ENCODE assay signal across 8 mouse cellular contexts in genomic region chr14:31435018-31435915, GRCm38 (mm10). TPM values are rescaled to one million over a fixed set of nuclear protein-coding genes. Genes with fewer than 3 reads are reported as not detected.
A peak's percentile ranks its signal among the peaks of the same experiment; 100 is the strongest.
DNase-seq lines count a peak whose midpoint lies in the region; ATAC-seq and TF ChIP-seq lines count a peak whose summit lies in the region.

No protein-coding gene starts in this region.

- no peak for TF ChIP-seq CTCF in CH12.LX (conservative IDR thresholded peaks at IDR 0.05 in 1 of 2, IDR thresholded peaks at IDR 0.05 in 1 of 2; ENCODE audit: low read depth in 2 of 2, low read length in 2 of 2)
- TF ChIP-seq CTCF in thymus, adult 2 months (IDR thresholded peaks at IDR 0.05; ENCODE audit: borderline replicate concordance, control insufficient read depth, extremely low read depth, insufficient read depth, low read length, poor library complexity): no peak

- H3K4me2 ChIP-seq in CH12.LX (ENCODE audit: insufficient read depth, low read depth, poor library complexity, severe bottlenecking): peak overlapping the region; percentile 48
- peak overlapping the region; percentile 98 for H3K4me2 ChIP-seq in heart, embryonic 16.5 days (ENCODE audit: low read depth, low read length)
- H3K4me2 ChIP-seq in midbrain, embryonic 14.5 days (ENCODE audit: low read length): peak overlapping the region; percentile 68

- no peak for TF ChIP-seq POLR2A in CH12.LX (IDR thresholded peaks at IDR 0.05; ENCODE audit: low read depth, low read length)
- no peak for TF ChIP-seq POLR2A in thymus, adult 2 months (IDR thresholded peaks at IDR 0.05; ENCODE audit: control insufficient read depth, extremely low read depth, insufficient read depth, low read length, poor library complexity)

- 1% methylated on average over 53 of the region's 53 CpGs for WGBS in heart, embryonic 16.5 days
- under 1% methylated on average over 53 of the region's 53 CpGs for WGBS in midbrain, embryonic 14.5 days
- 4% methylated on average over 53 of the region's 53 CpGs for WGBS in thymus, adult 2 months

- TF ChIP-seq EP300 in CH12.LX (IDR thresholded peaks at IDR 0.05; ENCODE audit: low read length): no peak

- H3K79me2 ChIP-seq in CH12.LX (replicated peaks; ENCODE audit: control insufficient read depth, extremely low read depth, insufficient read depth, poor library complexity, severe bottlenecking): peaks cover 52% of the 10 kb centered on the region

- in situ Hi-C loops in CH12.LX (cut with MboI; ENCODE audit: low pct_ligation_motif_present, low pct_unique_long_range_greater_than_20kb, low sequenced_read_pairs): no loop called here

- dilution Hi-C loops in CH12.LX (cut with MboI; ENCODE audit: extremely low pct_ligation_motif_present, extremely low pct_unique_long_range_greater_than_20kb, low sequenced_read_pairs): no loop called here

- peak overlapping the region; percentile 70 for H3K27ac ChIP-seq in CH12.LX (ENCODE audit: insufficient read depth, low read depth)
- peak overlapping the region; percentile 76 for H3K27ac ChIP-seq in heart, embryonic 16.5 days (ENCODE audit: low read length)
- peak overlapping the region; percentile 95 for H3K27ac ChIP-seq in midbrain, embryonic 14.5 days (replicated peaks; ENCODE audit: low read depth, low read length)
- H3K27ac ChIP-seq in thymus, adult 2 months (ENCODE audit: control insufficient read depth, insufficient read depth, low read length): no peak overlapping the region

- TF ChIP-seq RAD21 in CH12.LX (IDR thresholded peaks at IDR 0.05; ENCODE audit: low read depth, low read length): no peak

- no peak for ATAC-seq in erythroblast, adult 5-6 weeks (replicated peaks; ENCODE audit: low FRiP score, poor library complexity, severe bottlenecking)
- ATAC-seq in heart, embryonic 16.5 days (replicated peaks; ENCODE audit: extremely low read depth, insufficient read depth, low FRiP score): peak; percentile 18; the same call in 1 of the 2 replicates
- ATAC-seq in midbrain, embryonic 14.5 days (ENCODE audit: low FRiP score, low TSS enrichment): peak; percentile 53

- H3K36me3 ChIP-seq in erythroblast, embryonic 14.5 days (ENCODE audit: control insufficient read depth): no peaks in the 10 kb centered on the region; the same call in 1 of the 2 replicates
- H3K36me3 ChIP-seq in CH12.LX (replicated peaks in 1 of 2; ENCODE audit: control insufficient read depth in 1 of 2, insufficient read depth in 1 of 2, low read length in 1 of 2): peaks cover 7 to 36% of the 10 kb centered on the region in 2 experiments
- no peaks in the 10 kb centered on the region for H3K36me3 ChIP-seq in heart, embryonic 16.5 days (ENCODE audit: control insufficient read depth, insufficient read depth)
- 0 out of 2 replicates have a peak, but pooled peaks cover 12% of the 10 kb centered on the region for H3K36me3 ChIP-seq in midbrain, embryonic 14.5 days (ENCODE audit: control insufficient read depth, insufficient read depth, low read length)
- no peaks in the 10 kb centered on the region for H3K36me3 ChIP-seq in thymus, adult 2 months (ENCODE audit: control insufficient read depth, insufficient read depth, low read length)

- H3K4me1 ChIP-seq in erythroblast, embryonic 14.5 days (ENCODE audit: control insufficient read depth): peaks cover 24% of the 10 kb centered on the region
- H3K4me1 ChIP-seq in CH12.LX (ENCODE audit: control insufficient read depth in 1 of 2, insufficient read depth in 2 of 2): peaks cover 9 to 58% of the 10 kb centered on the region in 2 experiments
- H3K4me1 ChIP-seq in heart, embryonic 16.5 days (ENCODE audit: control insufficient read depth, insufficient read depth, low read length): peaks cover 33% of the 10 kb centered on the region
- peaks cover 21% of the 10 kb centered on the region for H3K4me1 ChIP-seq in midbrain, embryonic 14.5 days (ENCODE audit: control insufficient read depth, insufficient read depth, low read length)
- peaks cover 30% of the 10 kb centered on the region for H3K4me1 ChIP-seq in thymus, adult 2 months (replicated peaks; ENCODE audit: control insufficient read depth, insufficient read depth, low read length)

- H3K27me3 ChIP-seq in erythroblast, embryonic 14.5 days (ENCODE audit: control insufficient read depth): peaks cover 62% of the 10 kb centered on the region
- H3K27me3 ChIP-seq in CH12.LX (replicated peaks): no peaks in the 10 kb centered on the region
- 0 out of 2 replicates have a peak, but pooled peaks cover 3% of the 10 kb centered on the region for H3K27me3 ChIP-seq in heart, embryonic 16.5 days (ENCODE audit: control insufficient read depth, insufficient read depth, low read length)
- no peaks in the 10 kb centered on the region for H3K27me3 ChIP-seq in midbrain, embryonic 14.5 days (ENCODE audit: control insufficient read depth, insufficient read depth, low read length)
- no peaks in the 10 kb centered on the region for H3K27me3 ChIP-seq in thymus, adult 2 months (ENCODE audit: control insufficient read depth, insufficient read depth, low read length)

- peaks cover 3% of the 10 kb centered on the region; the same call in 1 of the 2 replicates for H3K9me3 ChIP-seq in erythroblast, embryonic 14.5 days (ENCODE audit: control insufficient read depth, low read length)
- no peaks in the 10 kb centered on the region for H3K9me3 ChIP-seq in CH12.LX (replicated peaks; ENCODE audit: low read length)
- no peaks in the 10 kb centered on the region for H3K9me3 ChIP-seq in heart, embryonic 16.5 days (replicated peaks; ENCODE audit: control insufficient read depth, low read length)
- no peaks in the 10 kb centered on the region for H3K9me3 ChIP-seq in midbrain, embryonic 14.5 days (ENCODE audit: control insufficient read depth, low read length)

- peak overlapping the region; percentile 67 for H3K4me3 ChIP-seq in erythroblast, embryonic 14.5 days (replicated peaks)
- H3K4me3 ChIP-seq in CH12.LX (replicated peaks in 1 of 3; ENCODE audit: low read depth in 2 of 3, low read length in 2 of 3, poor library complexity in 1 of 3): peak overlapping the region; percentile 88 to 100 (median 98)
- peak overlapping the region; percentile 91 for H3K4me3 ChIP-seq in heart, embryonic 16.5 days (ENCODE audit: low read length)
- peak overlapping the region; percentile 86 for H3K4me3 ChIP-seq in midbrain, embryonic 14.5 days (replicated peaks; ENCODE audit: low read depth, low read length)
- H3K4me3 ChIP-seq in thymus, adult 2 months (ENCODE audit: control insufficient read depth, insufficient read depth, low read length): peak overlapping the region; percentile 82

- peak overlapping the region; percentile 65 for H3K9ac ChIP-seq in CH12.LX (ENCODE audit: insufficient read depth, low read depth)
- peak overlapping the region; percentile 95 for H3K9ac ChIP-seq in heart, embryonic 16.5 days (ENCODE audit: low read length)
- peak overlapping the region; percentile 97 for H3K9ac ChIP-seq in midbrain, embryonic 14.5 days (replicated peaks; ENCODE audit: low read length)

- no peak for DNase-seq in CH12.LX (ENCODE audit: extremely low read depth)
- DNase-seq in cerebellum, postnatal 36 days: peak; percentile 52 to 56
- peak; percentile 58 for DNase-seq in kidney, postnatal 14 days
- peak; percentile 80 for DNase-seq in midbrain, embryonic 14.5 days
- DNase-seq in thymus, adult 2 months: peak; percentile 41

TF ChIP-seq in CH12.LX, 34 proteins besides CTCF, POLR2A, EP300 and RAD21:
- TF ChIP-seq SIN3A (IDR thresholded peaks at IDR 0.05; ENCODE audit: low read length): peak; percentile 77
- peak; percentile 88 for TF ChIP-seq MXI1 (IDR thresholded peaks at IDR 0.05; ENCODE audit: low read depth, low read length)
- TF ChIP-seq MAZ (IDR thresholded peaks at IDR 0.05; ENCODE audit: low read depth, low read length): no peak
- TF ChIP-seq MYC (IDR thresholded peaks at IDR 0.05; ENCODE audit: low read depth, low read length): peak; percentile 49; the same call in 1 of the 2 replicates
- TF ChIP-seq TCF12 (IDR thresholded peaks at IDR 0.05; ENCODE audit: low read depth, low read length): peak; percentile 27; the same call in 1 of the 2 replicates
- no peak for TF ChIP-seq ZC3H11A (IDR thresholded peaks at IDR 0.05; ENCODE audit: low read depth, low read length)
- TF ChIP-seq MAX (IDR thresholded peaks at IDR 0.05; ENCODE audit: low read length): peak; percentile 56; the same call in 1 of the 2 replicates

RNA-seq across cellular contexts. Expression of gene Sh3bp5, which starts 0.6 kb away (rescaled TPM):
- 0.04 and 0.12 TPM in 2 replicates for polyA plus RNA-seq in erythroblast, embryonic 14.5 days (2012)
- 8.5 and 15.3 TPM in 2 replicates for total RNA-seq in erythroblast, adult 5-6 weeks (2015; ENCODE audit: low replicate concordance)
- 8.1 and 11.1 TPM in 2 replicates for total RNA-seq in erythroblast, adult 5-6 weeks (2017; ENCODE audit: low replicate concordance)
- total RNA-seq in CH12.LX (2012; rRNA removed) (50.2 and 64.6 TPM in 2 replicates), CH12.LX (2014; rRNA removed) (53.0 and 57.4 TPM in 2 replicates)
- 158 and 164 TPM in 2 replicates for polyA plus RNA-seq in CH12.LX (2012; ENCODE audit: insufficient read length, low read depth)
- 25.8 and 26.4 TPM in 2 replicates for polyA plus RNA-seq in heart, embryonic 16.5 days (2015; fragmentation: Nextera tagmentation; extraction: Ambion mirVana)
- polyA plus RNA-seq in midbrain, embryonic 14.5 days (2014; fragmentation: Nextera tagmentation; extraction: Ambion mirVana): 40.0 and 82.4 TPM in 2 replicates
- 10.5 and 10.7 TPM in 2 replicates for polyA plus RNA-seq in thymus, adult 2 months (2012; rRNA removed)

RNA-seq across cellular contexts. Expression of gene Eaf1, which starts 58.9 kb away (rescaled TPM):
- polyA plus RNA-seq in erythroblast, embryonic 14.5 days (2012): 18.0 and 27.2 TPM in 2 replicates
- total RNA-seq in erythroblast, adult 5-6 weeks (2015; ENCODE audit: low replicate concordance): 10.4 and 13.0 TPM in 2 replicates
- 8.2 and 12.0 TPM in 2 replicates for total RNA-seq in erythroblast, adult 5-6 weeks (2017; ENCODE audit: low replicate concordance)
- total RNA-seq in CH12.LX (2012; rRNA removed) (25.2 and 29.1 TPM in 2 replicates), CH12.LX (2014; rRNA removed) (27.5 and 29.4 TPM in 2 replicates)
- polyA plus RNA-seq in CH12.LX (2012; ENCODE audit: insufficient read length, low read depth): 38.7 and 39.9 TPM in 2 replicates
- 13.0 and 14.7 TPM in 2 replicates for polyA plus RNA-seq in heart, embryonic 16.5 days (2015; fragmentation: Nextera tagmentation; extraction: Ambion mirVana)
- polyA plus RNA-seq in midbrain, embryonic 14.5 days (2014; fragmentation: Nextera tagmentation; extraction: Ambion mirVana): 7.0 and 10.8 TPM in 2 replicates
- polyA plus RNA-seq in thymus, adult 2 months (2012; rRNA removed): 140 and 151 TPM in 2 replicates

RNA-seq across cellular contexts. Expression of gene Mettl6, which starts 59.6 kb away (rescaled TPM):
- 0.26 and 0.28 TPM in 2 replicates for polyA plus RNA-seq in erythroblast, embryonic 14.5 days (2012)
- 10.2 and 13.8 TPM in 2 replicates for total RNA-seq in erythroblast, adult 5-6 weeks (2015; ENCODE audit: low replicate concordance)
- total RNA-seq in erythroblast, adult 5-6 weeks (2017; ENCODE audit: low replicate concordance): 24.1 and 33.0 TPM in 2 replicates
- total RNA-seq in CH12.LX (2012; rRNA removed) (36.2 and 38.2 TPM in 2 replicates), CH12.LX (2014; rRNA removed) (122 and 142 TPM in 2 replicates)
- polyA plus RNA-seq in CH12.LX (2012; ENCODE audit: insufficient read length, low read depth): 63.2 and 69.8 TPM in 2 replicates
- polyA plus RNA-seq in heart, embryonic 16.5 days (2015; fragmentation: Nextera tagmentation; extraction: Ambion mirVana): 41.1 and 47.3 TPM in 2 replicates
- polyA plus RNA-seq in midbrain, embryonic 14.5 days (2014; fragmentation: Nextera tagmentation; extraction: Ambion mirVana): 37.3 and 55.2 TPM in 2 replicates
- 26.4 and 28.8 TPM in 2 replicates for polyA plus RNA-seq in thymus, adult 2 months (2012; rRNA removed)

Comparison
In these comparisons a context has a peak if more than half of its experiments do, and no peak if none do; other contexts are left out.
1. H3K4me2 ChIP-seq: peak in every context shown above with its lines; median percentile 98 in heart, embryonic 16.5 days; 68 in midbrain, embryonic 14.5 days; 48 in CH12.LX.
2. RNA of gene Sh3bp5, which starts 0.6 kb away (polyA plus RNA-seq): 158 to 164 TPM in CH12.LX, 40.0 to 82.4 TPM in midbrain, embryonic 14.5 days, 25.8 to 26.4 TPM in heart, embryonic 16.5 days and 10.5 to 10.7 TPM in thymus, adult 2 months; 0.04 to 0.12 TPM in erythroblast, embryonic 14.5 days; every median in the first group is over 10 times any median in the second.
3. RNA of gene Mettl6, which starts 59.6 kb away (polyA plus RNA-seq): 63.2 to 69.8 TPM in CH12.LX, 37.3 to 55.2 TPM in midbrain, embryonic 14.5 days, 41.1 to 47.3 TPM in heart, embryonic 16.5 days and 26.4 to 28.8 TPM in thymus, adult 2 months; 0.26 to 0.28 TPM in erythroblast, embryonic 14.5 days; every median in the first group is over 10 times any median in the second.
4. Peak in every context shown above with its lines, with median percentiles within 50 percentile points of each other: H3K4me3 ChIP-seq and H3K9ac ChIP-seq.